Mouse (Mus musculus) limb, embryonic 10.5 days (tissue): ENCODE results near the gene Id1. TPM values are rescaled to one million over a fixed set of nuclear protein-coding genes. Genes with fewer than 3 reads are reported as not detected.

Source experiments
- DNase-seq: peaks from one replicate; pipeline ENCODE4 v3.0.0-alpha.2; 2017; ENCODE audit warnings: low spot score
- H3K27ac ChIP-seq: fragments of 300-500 bp; sonication (generic); 2 replicates; pipeline ENCODE4 v1.5.1; 2016; ENCODE audit warnings: mild to moderate bottlenecking
- H3K27me3 ChIP-seq: fragments of 300-500 bp; sonication (generic); 2 replicates; pipeline ENCODE4 v1.6.1; 2016; ENCODE audit warnings: low read depth, mild to moderate bottlenecking; ENCODE audit not compliant: poor library complexity, severe bottlenecking
- H3K36me3 ChIP-seq: fragments of 300-500 bp; sonication (generic); 2 replicates; pipeline ENCODE4 v1.6.1; 2016; ENCODE audit warnings: mild to moderate bottlenecking, moderate library complexity
- H3K4me1 ChIP-seq: fragments of 300-500 bp; sonication (generic); 2 replicates; pipeline ENCODE4 v1.6.1; 2016
- H3K4me3 ChIP-seq: fragments of 300-500 bp; sonication (generic); 2 replicates; pipeline ENCODE4 v1.5.1; 2016; ENCODE audit warnings: mild to moderate bottlenecking, moderate library complexity
- H3K9me3 ChIP-seq: fragments of 300-500 bp; sonication (generic); replicated peaks from 2 replicates; pipeline ENCODE4 v1.6.1; 2016; ENCODE audit warnings: mild to moderate bottlenecking
- WGBS: fragments of 180-500 bp; shearing (Covaris S2); methylation state at CpG from one replicate; pipeline ENCODE4 v1.1.7; 2016; 5-methylcytosine and 5-hydroxymethylcytosine counted together
- microRNA-seq: library from miRNA; unstranded; fragments of <30 nt; microRNA quantifications from one replicate; pipeline ENCODE4, GENCODE M21; 2017
- polyA plus RNA-seq: library from polyadenylated mRNA; unstranded; fragments of >200 nt; fragmentation: Nextera tagmentation; extraction: Ambion mirVana; gene quantifications from 2 replicates; pipeline ENCODE4 v1.2.1, GENCODE M21; 2016

Gene Id1
- polyA plus RNA-seq, 1 experiment from 2014 or later: 178 TPM

DNA sequence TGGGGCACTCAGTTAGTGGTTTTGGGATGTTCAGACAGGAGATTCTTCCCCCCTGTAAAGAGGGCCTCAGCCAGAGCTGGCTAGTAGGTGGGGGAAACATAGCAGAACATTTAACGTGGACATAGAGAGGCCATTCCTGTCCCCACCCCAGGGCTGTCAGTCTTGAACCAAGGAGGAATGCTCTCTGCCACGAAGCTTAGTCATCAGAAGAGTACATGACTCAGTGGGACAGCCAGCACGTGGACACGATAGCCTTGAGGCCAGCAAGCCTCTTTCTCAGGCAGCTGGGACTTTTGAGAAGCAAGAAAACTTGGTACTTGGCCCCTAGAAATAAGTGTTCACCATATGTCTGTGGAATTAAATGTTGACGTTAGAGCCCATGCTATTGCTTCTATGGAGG is 46.6 kb downstream of the Id1 start:
- H3K36me3 ChIP-seq: peaks cover 49% of the 10 kb centered on the region
- peaks cover 18% of the 10 kb centered on the region for H3K4me1 ChIP-seq
- no peaks in the 10 kb centered on the region for H3K27me3 ChIP-seq
- no peaks in the 10 kb centered on the region for H3K9me3 ChIP-seq
- no peak for DNase-seq
- H3K27ac ChIP-seq: no peak overlapping the region
- no peak overlapping the region for H3K4me3 ChIP-seq
- 91% methylated on average over 5 of the region's 5 CpGs for WGBS

GRCm38 (mm10) chr2:152783241-152783640 is 47.2 kb downstream of the Id1 start:
- Histone ChIP-seq H3K27ac (no peak overlapping the region), H3K4me1 (peaks cover 18% of the 10 kb centered on the region), H3K36me3 (peaks cover 46% of the 10 kb centered on the region), H3K27me3 (no peaks in the 10 kb centered on the region), H3K4me3 (no peak overlapping the region), H3K9me3 (no peaks in the 10 kb centered on the region)
- 91% methylated on average over 5 of the region's 5 CpGs for WGBS
- DNase-seq: no peak

GRCm38 (mm10) chr2:152784640-152785039 is 48.6 kb downstream of the Id1 start:
- H3K27ac ChIP-seq: no peak overlapping the region
- no peaks in the 10 kb centered on the region for H3K9me3 ChIP-seq
- peaks cover 27% of the 10 kb centered on the region for H3K4me1 ChIP-seq
- H3K36me3 ChIP-seq: peaks cover 40% of the 10 kb centered on the region
- no peak for DNase-seq
- H3K4me3 ChIP-seq: no peak overlapping the region
- WGBS: 95% methylated on average over 8 of the region's 8 CpGs
- H3K27me3 ChIP-seq: no peaks in the 10 kb centered on the region

DNA sequence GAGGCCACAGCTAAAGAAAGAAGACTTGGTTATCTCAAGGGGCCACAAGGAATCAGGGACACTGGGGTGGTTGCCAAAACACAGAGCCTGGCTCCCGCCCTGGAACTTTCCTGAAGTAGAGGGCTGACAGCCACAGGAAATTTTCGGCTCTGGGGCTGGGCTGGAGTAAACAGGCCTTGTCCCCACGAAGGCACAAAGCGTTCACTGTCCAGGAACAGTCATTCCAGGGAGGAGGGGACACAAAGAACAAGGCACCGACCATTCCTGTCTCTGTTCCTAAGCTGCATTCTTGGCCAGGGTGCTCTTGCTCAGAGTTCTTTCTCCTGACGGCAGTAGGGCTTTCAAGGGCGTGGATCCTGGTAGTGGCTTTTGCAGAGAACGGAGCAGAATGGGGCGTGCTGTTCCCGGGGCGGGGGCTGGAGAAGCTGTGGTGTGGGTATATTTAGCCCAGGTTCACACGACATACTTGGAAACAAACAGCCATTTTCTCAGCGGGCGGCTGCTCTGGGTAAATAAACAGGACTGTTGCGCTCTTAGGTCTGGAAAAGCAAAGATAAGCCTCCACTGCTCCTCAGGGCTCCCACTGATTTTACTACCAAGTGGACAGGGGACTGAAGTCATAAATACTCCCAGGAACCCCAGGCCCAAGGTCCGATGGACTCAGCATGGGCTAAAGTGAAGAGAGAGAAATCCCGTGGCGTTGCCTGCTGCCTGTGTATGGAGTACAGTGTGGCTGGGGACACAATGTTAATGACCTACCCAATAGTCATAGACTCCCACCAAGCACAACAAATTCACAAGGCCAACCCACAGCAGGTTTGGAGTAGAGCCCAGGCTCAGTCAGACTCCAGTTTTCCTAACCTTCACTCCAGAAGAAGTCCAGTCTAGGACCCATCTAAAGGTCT is 49.6 kb downstream of the Id1 start:
- peaks cover 41% of the 10 kb centered on the region for H3K36me3 ChIP-seq
- H3K9me3 ChIP-seq: no peaks in the 10 kb centered on the region
- H3K27ac ChIP-seq: peak overlapping the region; percentile 66
- peaks cover 30% of the 10 kb centered on the region for H3K4me1 ChIP-seq
- no peak overlapping the region for H3K4me3 ChIP-seq
- WGBS: 58% methylated on average over 18 of the region's 18 CpGs
- no peaks in the 10 kb centered on the region for H3K27me3 ChIP-seq
- DNase-seq: no peak

Small RNA genes lying within 50 kb of the gene (microRNA-seq; reads per million reads assigned to microRNA genes)
- gene Gm23802: not detected

Other genes with a start within 250 kb of the Id1 start
- not detected in 2 replicates for gene Defb22, start 246.1 kb upstream of the Id1 start, polyA plus RNA-seq
- gene Defb26, start 224.6 kb upstream of the Id1 start, polyA plus RNA-seq: not detected in 2 replicates
- gene Defb28, start 218.0 kb upstream of the Id1 start, polyA plus RNA-seq: not detected in 2 replicates
- not detected in 2 replicates for gene Defb29, start 196.2 kb upstream of the Id1 start, polyA plus RNA-seq
- not detected in 2 replicates for gene Gm17416, start 166.9 kb upstream of the Id1 start, polyA plus RNA-seq
- not detected in 2 replicates for gene Defb21, start 163.5 kb upstream of the Id1 start, polyA plus RNA-seq
- not detected in 2 replicates for gene Defb19, start 155.9 kb upstream of the Id1 start, polyA plus RNA-seq
- gene Defb45, start 136.9 kb upstream of the Id1 start, polyA plus RNA-seq: not detected in 2 replicates
- gene Defb36, start 131.9 kb upstream of the Id1 start, polyA plus RNA-seq: not detected in 2 replicates
- gene Defb25, start 113.2 kb upstream of the Id1 start, polyA plus RNA-seq: not detected in 2 replicates
- 0.41 and 0.46 TPM in 2 replicates for gene Rem1, start 109.3 kb upstream of the Id1 start, polyA plus RNA-seq
- 104 and 118 TPM in 2 replicates for gene H13, start 66.8 kb upstream of the Id1 start, polyA plus RNA-seq
- 38.0 and 43.9 TPM in 2 replicates for gene Mcts2, start 49.2 kb upstream of the Id1 start, polyA plus RNA-seq
- gene Cox4i2, start 17.9 kb downstream of the Id1 start, polyA plus RNA-seq: 11.2 and 18.4 TPM in 2 replicates
- gene Bcl2l1, start 95.5 kb downstream of the Id1 start, polyA plus RNA-seq: 90.1 and 103 TPM in 2 replicates
- gene Tpx2, start 111.7 kb downstream of the Id1 start, polyA plus RNA-seq: 141 and 147 TPM in 2 replicates
- not detected in 2 replicates for gene Mylk2, start 175.1 kb downstream of the Id1 start, polyA plus RNA-seq
- gene Foxs1, start 197.0 kb downstream of the Id1 start, polyA plus RNA-seq: 0.26 and 0.64 TPM in 2 replicates
- gene Dusp15, start 215.4 kb downstream of the Id1 start, polyA plus RNA-seq: 0.58 and 0.68 TPM in 2 replicates
- gene Ttll9, start 226.2 kb downstream of the Id1 start, polyA plus RNA-seq: 0.53 and 1.7 TPM in 2 replicates